Comparison of ENCODE assay signal across 24 mouse cellular contexts in genomic region chr5:53225434-53225833, GRCm38 (mm10).
"Had no signal": no experiment of that assay in that cellular context is flagged by ENCODE, and none has a peak within 500 bp of the region (broad histone marks: within the 10 kb centered on the region; RNA-seq: fewer than 3 reads in every experiment).

No protein-coding gene starts in this region.

- H3K4me2 ChIP-seq: heart, embryonic 11.5 days; heart, embryonic 13.5 days; heart, embryonic 15.5 days; hindbrain, embryonic 13.5 days; hindbrain, embryonic 15.5 days; kidney, embryonic 15.5 days; limb, embryonic 12.5 days had no signal

- H3K27me3 ChIP-seq: heart, embryonic 13.5 days; heart, embryonic 15.5 days; hindbrain, embryonic 13.5 days; hindbrain, embryonic 15.5 days; kidney, embryonic 15.5 days; limb, embryonic 12.5 days had no signal

- DNase-seq: forebrain, postnatal 0 days; gastrocnemius, postnatal 14 days; gastrocnemius, postnatal 36 days; heart, adult 11 months; heart, adult 2 months; heart, postnatal 14 days; heart, postnatal 36 days; kidney, adult 18-20 months; kidney, adult 9 months; kidney, postnatal 25 days; kidney, postnatal 4 days; liver had no signal

- ATAC-seq: forebrain, postnatal 0 days; hindbrain, postnatal 0 days had no signal

- H3K4me3 ChIP-seq: heart, adult 2 months; heart, embryonic 13.5 days; heart, embryonic 15.5 days; hindbrain, embryonic 13.5 days; hindbrain, embryonic 15.5 days; kidney, embryonic 15.5 days; layer of hippocampus, adult 2 months; left cerebral cortex, adult 2 months; limb, embryonic 10.5 days; limb, embryonic 12.5 days had no signal

- H3K9ac ChIP-seq: forebrain, postnatal 0 days; heart, embryonic 13.5 days; heart, embryonic 15.5 days; hindbrain, embryonic 13.5 days; hindbrain, embryonic 15.5 days; kidney, embryonic 15.5 days; limb, embryonic 12.5 days had no signal

- H3K36me3 ChIP-seq: heart, embryonic 13.5 days; heart, embryonic 15.5 days; hindbrain, embryonic 13.5 days; hindbrain, embryonic 15.5 days; kidney, embryonic 15.5 days; limb, embryonic 10.5 days; limb, embryonic 12.5 days had no signal

- H3K4me1 ChIP-seq: hindbrain, embryonic 15.5 days; limb, embryonic 12.5 days had no signal

- H3K27ac ChIP-seq: heart, adult 2 months; heart, embryonic 13.5 days; heart, embryonic 15.5 days; hindbrain, embryonic 13.5 days; hindbrain, embryonic 15.5 days; hindbrain, postnatal 0 days; kidney, embryonic 15.5 days; kidney, postnatal 0 days; layer of hippocampus, adult 2 months; left cerebral cortex, adult 2 months; limb, embryonic 10.5 days; limb, embryonic 12.5 days had no signal

- H3K9me3 ChIP-seq: heart, embryonic 13.5 days; heart, embryonic 15.5 days; hindbrain, embryonic 13.5 days; hindbrain, embryonic 15.5 days; kidney, embryonic 15.5 days; limb, embryonic 10.5 days; limb, embryonic 12.5 days had no signal
